Mouse (Mus musculus) hindbrain, embryonic 11.5 days (tissue): ENCODE measurements at regions not wholly inside any gene's neighbourhood (a gene's known extent, or its start where the extent isn't known, plus 50 kb on each side); places are given as distances from the start of the nearest gene placed in this dataset.
A peak's percentile ranks its signal among the peaks of the same experiment; 100 is the strongest.

Source experiments
- ATAC-seq: fragments of 200-750 bp; cut with Nextera tagmentation; 2 replicates; pipeline ENCODE4 v1.8.0; 2017; ENCODE audit warnings: mild to moderate bottlenecking, moderate TSS enrichment, moderate library complexity; ENCODE audit not compliant: low FRiP score
- DNase-seq: peaks from one replicate; pipeline ENCODE4 v3.0.0-alpha.2; 2015; ENCODE audit warnings: low spot score
- H3K27ac ChIP-seq: fragments of 300-500 bp; sonication (generic); 2 replicates; pipeline ENCODE4 v1.5.1; 2014; ENCODE audit warnings: mild to moderate bottlenecking, low read depth, low read length
- H3K27me3 ChIP-seq: fragments of 300-500 bp; sonication (generic); 2 replicates; pipeline ENCODE4 v1.6.1; 2014; ENCODE audit warnings: mild to moderate bottlenecking, low read length, moderate library complexity, mixed read lengths; ENCODE audit not compliant: control insufficient read depth, insufficient read depth
- H3K36me3 ChIP-seq: fragments of 300-500 bp; sonication (generic); 2 replicates; pipeline ENCODE4 v1.6.1; 2014; ENCODE audit warnings: mild to moderate bottlenecking, low read length, moderate library complexity, mixed read lengths; ENCODE audit not compliant: control insufficient read depth, insufficient read depth
- H3K4me1 ChIP-seq: fragments of 300-500 bp; sonication (generic); replicated peaks from 2 replicates; pipeline ENCODE4 v1.6.1; 2014; ENCODE audit warnings: low read length, mixed read lengths; ENCODE audit not compliant: control insufficient read depth, insufficient read depth
- H3K4me2 ChIP-seq: fragments of 300-500 bp; sonication (generic); replicated peaks from 2 replicates; pipeline ENCODE4 v1.6.1; 2014; ENCODE audit warnings: mild to moderate bottlenecking, low read depth, low read length
- H3K4me3 ChIP-seq: fragments of 300-500 bp; sonication (generic); 2 replicates; pipeline ENCODE4 v1.5.1; 2014; ENCODE audit warnings: low read depth, low read length
- H3K9ac ChIP-seq: fragments of 300-500 bp; sonication (generic); 2 replicates; pipeline ENCODE4 v1.6.1; 2014; ENCODE audit warnings: low read depth, low read length
- H3K9me3 ChIP-seq: fragments of 300-500 bp; sonication (generic); 2 replicates; pipeline ENCODE4 v1.6.1; 2016; ENCODE audit warnings: low read length; ENCODE audit not compliant: control insufficient read depth
- WGBS: fragments of 180-500 bp; shearing (Covaris S2); extraction: QIAGEN DNeasy Blood & Tissue Kit; methylation state at CpG from one replicate; pipeline ENCODE4 v1.1.7; 2014; 5-methylcytosine and 5-hydroxymethylcytosine counted together

DNA sequence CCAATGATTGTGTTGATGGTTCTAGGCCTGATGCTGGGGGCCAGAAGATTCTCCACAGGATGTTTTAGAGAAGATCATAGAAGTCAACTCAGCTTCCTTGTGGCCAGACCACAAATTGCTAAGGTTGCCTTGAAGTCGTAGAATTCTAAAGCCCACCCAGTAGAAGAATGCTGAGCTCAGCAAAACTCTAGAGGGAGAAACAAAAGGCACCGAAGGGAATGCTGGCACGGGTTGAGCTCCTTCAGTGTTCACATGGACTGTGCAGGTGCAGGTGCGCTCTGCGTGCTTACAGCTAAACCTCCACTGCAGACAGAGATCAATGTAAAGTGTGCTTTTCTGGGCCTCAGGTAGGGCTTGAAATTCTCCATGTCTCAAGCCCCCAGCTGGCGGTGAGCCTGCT, 186.9 kb upstream of the Map3k1 start:
- 78% methylated on average over 6 of the region's 6 CpGs for WGBS
- Histone ChIP-seq H3K27me3 (no peaks in the 10 kb centered on the region), H3K4me1 (peaks cover 2% of the 10 kb centered on the region; the same call in 1 of the 2 replicates), H3K36me3 (no peaks in the 10 kb centered on the region), H3K27ac (no peak overlapping the region), H3K4me3 (no peak overlapping the region), H3K9me3 (no peaks in the 10 kb centered on the region), H3K9ac (no peak overlapping the region), H3K4me2 (no peak overlapping the region)
- DNase-seq (no peak), ATAC-seq (no peak)

DNA sequence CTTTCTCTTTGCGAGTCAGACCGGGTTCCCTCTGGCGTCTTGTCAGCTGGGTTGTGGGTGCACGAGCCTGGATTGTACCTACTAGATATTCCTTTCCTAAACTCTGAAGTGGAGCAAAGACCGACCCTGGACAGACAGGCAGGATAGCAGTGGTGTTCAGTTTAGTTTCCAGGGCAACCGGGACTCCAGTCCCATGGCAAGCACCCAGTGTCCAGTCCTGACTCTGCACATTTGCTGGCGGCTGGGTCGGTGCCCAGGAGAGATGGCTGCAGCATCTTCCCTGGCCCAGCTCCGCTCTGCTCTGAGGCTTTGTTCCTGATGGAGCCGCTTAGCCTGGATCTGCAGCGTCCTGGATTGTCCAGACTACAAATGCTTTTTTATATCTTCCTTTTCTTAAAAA, 188.1 kb upstream of the Map3k1 start:
- no peak for ATAC-seq
- Histone ChIP-seq H3K27ac (no peak overlapping the region), H3K36me3 (no peaks in the 10 kb centered on the region)

DNA sequence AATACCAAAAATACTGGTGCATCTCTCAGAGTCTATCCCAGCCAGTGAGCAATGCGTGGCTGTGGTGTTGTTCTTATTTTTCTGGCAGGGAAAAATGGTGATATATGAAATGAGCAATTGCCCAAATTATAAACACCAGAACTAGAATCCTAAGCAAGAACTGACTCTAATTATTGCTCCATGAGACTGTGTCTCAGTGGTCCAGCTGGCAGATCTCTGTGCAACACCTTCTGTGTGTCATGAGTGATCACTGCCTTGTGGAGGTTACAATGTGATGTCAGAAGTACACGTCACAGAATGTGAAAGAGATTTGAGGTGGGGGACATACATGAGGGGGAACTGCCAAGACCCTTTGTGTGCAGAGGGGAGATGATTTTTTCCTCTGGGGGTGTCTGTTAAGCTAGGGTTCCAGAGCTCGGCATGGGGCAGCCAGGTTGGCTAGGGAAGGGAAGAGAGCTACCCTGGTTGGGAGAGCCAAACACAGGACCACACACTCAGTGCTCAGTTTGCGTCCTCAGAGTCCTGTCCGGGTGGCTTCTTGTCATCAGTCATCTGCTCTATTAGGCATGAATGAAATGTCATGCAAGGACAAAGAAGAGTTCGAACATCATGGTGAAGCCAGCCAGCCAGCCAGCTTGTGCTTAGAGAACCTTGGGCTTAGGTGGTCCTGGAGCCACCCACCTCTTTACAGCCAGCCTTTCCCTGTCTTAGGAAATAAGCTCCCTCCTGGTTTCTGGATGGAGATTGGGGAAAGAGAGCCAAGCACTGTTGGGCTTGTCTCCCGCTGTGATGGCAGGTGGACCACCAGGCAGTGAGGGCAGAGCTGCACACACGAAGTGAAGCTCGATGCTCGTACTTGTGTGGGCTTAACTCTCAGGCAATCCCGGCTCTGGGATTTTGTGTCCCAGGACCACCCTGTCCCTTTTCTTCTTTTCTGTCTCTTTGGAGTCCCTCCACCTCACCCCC, 189.5 kb upstream of the Map3k1 start:
- H3K36me3 ChIP-seq, result no peaks in the 10 kb centered on the region
- ATAC-seq (no peak), DNase-seq (no peak)
- no peaks in the 10 kb centered on the region for H3K9me3 ChIP-seq
- no peak overlapping the region for H3K27ac ChIP-seq
- H3K27me3 ChIP-seq, result no peaks in the 10 kb centered on the region
- 71% methylated on average over 11 of the region's 11 CpGs for WGBS
- no peak overlapping the region for H3K9ac ChIP-seq
- H3K4me2 ChIP-seq, result no peak overlapping the region
- H3K4me1 ChIP-seq, result peaks cover 2% of the 10 kb centered on the region; the same call in 1 of the 2 replicates
- H3K4me3 ChIP-seq, result no peak overlapping the region

More for the DNA sequence above, 188.1 kb upstream of the Map3k1 start:
- WGBS, result 66% methylated on average over 11 of the region's 11 CpGs
- no peaks in the 10 kb centered on the region for H3K27me3 ChIP-seq
- H3K9me3 ChIP-seq, result no peaks in the 10 kb centered on the region
- no peak overlapping the region for H3K9ac ChIP-seq
- H3K4me2 ChIP-seq, result no peak overlapping the region
- peaks cover 2% of the 10 kb centered on the region; the same call in 1 of the 2 replicates for H3K4me1 ChIP-seq
- DNase-seq, result no peak
- H3K4me3 ChIP-seq, result no peak overlapping the region

DNA sequence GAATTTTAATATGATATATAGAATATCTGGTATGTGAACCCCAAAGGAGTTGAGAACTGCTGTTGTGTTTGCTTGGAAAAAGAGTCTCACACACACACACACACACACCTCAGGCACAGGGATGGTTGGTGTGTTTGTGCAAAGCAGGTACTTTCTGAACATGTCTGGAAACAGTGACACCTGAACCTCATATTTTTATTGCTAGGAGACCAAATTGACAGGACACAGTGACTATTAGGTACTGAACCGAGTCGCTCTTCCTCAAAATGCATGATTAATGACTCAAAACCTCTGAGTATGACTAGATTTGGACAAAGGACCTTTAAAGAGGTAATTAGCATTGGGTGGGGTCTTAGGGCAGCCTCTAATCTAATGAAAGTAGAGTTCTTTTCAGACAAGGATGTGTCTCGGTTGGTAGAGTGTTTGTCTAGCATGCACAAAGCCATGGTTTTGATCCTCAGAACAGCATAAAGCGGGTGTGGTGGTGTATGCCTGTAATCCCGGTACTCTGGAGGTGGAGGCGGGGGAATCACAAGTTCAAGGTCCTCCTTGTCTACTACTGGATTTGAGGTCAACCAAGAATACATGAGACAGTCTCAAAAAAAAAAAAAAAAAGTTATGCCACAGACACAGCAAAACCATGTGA, 191.0 kb upstream of the Map3k1 start:
- WGBS, result 92% methylated on average over 6 of the region's 6 CpGs

DNA sequence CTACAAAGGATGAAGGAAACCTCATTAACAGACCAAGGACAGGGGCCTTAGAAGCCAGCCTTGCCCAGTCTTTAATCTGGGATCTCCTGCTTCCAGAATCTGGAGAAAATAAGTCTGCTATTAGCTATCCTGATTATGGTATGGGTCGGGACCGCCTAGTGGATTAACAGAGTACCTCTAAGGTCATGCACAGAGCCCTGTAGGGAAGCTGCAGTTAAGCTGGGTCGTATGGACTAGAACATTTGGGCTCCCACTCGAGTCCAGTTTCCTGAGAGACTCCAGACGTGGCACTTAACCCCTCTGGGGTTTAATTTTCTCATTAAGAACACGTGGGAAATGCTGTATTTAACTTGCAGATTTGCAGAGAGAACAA, 191.5 kb upstream of the Map3k1 start:
- ATAC-seq (no peak; the same call in 1 of the 2 replicates), DNase-seq (no peak)
- no peak overlapping the region for H3K4me3 ChIP-seq
- H3K4me2 ChIP-seq, result no peak overlapping the region
- no peaks in the 10 kb centered on the region for H3K27me3 ChIP-seq
- no peak overlapping the region for H3K9ac ChIP-seq
- H3K27ac ChIP-seq, result no peak overlapping the region
- whole genome bisulfite sequencing, result 66% methylated on average over 6 of the region's 6 CpGs
- H3K9me3 ChIP-seq, result no peaks in the 10 kb centered on the region
- H3K4me1 ChIP-seq, result peaks cover 2% of the 10 kb centered on the region; the same call in 1 of the 2 replicates
- no peaks in the 10 kb centered on the region for H3K36me3 ChIP-seq

More for the DNA sequence above, 191.0 kb upstream of the Map3k1 start:
- Histone ChIP-seq H3K36me3 (no peaks in the 10 kb centered on the region), H3K4me2 (no peak overlapping the region), H3K27me3 (no peaks in the 10 kb centered on the region), H3K27ac (no peak overlapping the region), H3K9ac (no peak overlapping the region), H3K9me3 (no peaks in the 10 kb centered on the region), H3K4me3 (no peak overlapping the region), H3K4me1 (peaks cover 2% of the 10 kb centered on the region; the same call in 1 of the 2 replicates)
- ATAC-seq (no peak), DNase-seq (no peak)

DNA sequence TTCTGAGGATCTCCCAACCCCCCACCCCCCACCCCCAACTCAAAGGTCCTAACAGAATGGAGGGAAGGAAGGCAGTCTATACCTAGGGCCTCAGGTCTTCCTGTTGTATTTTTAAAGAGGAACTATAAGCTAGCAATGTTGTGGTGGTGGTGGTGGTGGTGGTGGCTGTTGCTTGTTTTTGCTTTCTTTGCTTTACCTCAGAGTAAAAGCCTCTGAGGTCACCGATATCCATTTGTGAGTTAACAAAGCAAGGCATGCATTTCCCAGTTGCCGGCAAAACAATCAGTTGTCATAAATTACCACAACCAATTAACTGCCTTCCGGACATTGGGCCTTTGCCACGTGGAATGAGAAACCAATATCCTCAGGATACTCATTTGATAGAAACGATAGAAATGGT, 191.9 kb upstream of the Map3k1 start:
- no peaks in the 10 kb centered on the region for H3K27me3 ChIP-seq
- no peaks in the 10 kb centered on the region for H3K9me3 ChIP-seq
- H3K9ac ChIP-seq, result no peak overlapping the region
- peaks cover 2% of the 10 kb centered on the region; the same call in 1 of the 2 replicates for H3K4me1 ChIP-seq
- DNase-seq (no peak), ATAC-seq (no peak)
- H3K4me3 ChIP-seq, result no peak overlapping the region
- no peak overlapping the region for H3K4me2 ChIP-seq
- H3K27ac ChIP-seq, result no peak overlapping the region
- WGBS, result 68% methylated on average over 5 of the region's 5 CpGs
- no peaks in the 10 kb centered on the region for H3K36me3 ChIP-seq

DNA sequence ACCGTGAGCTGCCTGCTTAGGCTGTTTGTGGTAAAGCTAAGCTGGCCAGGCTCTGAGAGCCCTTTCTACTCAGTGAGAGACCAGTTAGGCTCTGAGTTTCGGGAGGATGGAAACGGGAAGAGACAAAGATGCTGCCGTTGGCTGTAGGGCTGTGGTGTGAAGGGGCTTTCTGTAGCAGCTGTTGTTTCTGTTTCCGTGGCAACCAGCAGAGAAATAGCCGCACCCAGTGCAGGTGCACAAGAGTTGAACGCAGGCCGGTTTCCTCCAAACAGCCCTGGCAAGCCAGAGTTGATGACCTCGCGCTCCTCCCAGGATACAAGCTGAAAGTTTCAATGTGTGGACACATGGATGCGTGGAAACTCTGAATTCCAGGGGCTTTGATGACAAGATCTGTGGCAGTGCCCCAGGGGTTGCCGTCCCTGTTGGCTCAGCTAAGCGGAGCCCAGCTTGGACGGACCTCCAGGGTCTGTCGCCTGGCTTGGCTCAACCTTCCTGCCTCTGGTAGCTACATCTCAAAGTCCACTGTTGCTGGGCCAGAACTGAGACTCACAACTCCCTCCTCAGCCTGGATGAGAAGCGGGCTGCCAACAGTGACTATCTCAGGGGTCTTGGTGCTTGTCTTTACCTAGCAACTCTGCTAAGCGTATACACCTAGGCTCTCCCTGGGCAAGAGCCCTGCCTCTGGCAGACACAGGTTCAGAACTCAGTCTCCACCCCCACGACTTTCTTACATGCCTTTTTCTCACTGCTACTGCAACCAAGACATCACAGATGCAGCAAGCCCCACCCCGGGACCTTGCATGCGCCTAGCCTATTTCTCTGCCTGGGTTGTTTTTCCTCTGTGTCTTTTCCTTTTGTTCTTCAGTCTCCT, 192.6 kb upstream of the Map3k1 start:
- Histone ChIP-seq H3K4me2 (no peak overlapping the region), H3K27me3 (no peaks in the 10 kb centered on the region), H3K27ac (no peak overlapping the region)

DNA sequence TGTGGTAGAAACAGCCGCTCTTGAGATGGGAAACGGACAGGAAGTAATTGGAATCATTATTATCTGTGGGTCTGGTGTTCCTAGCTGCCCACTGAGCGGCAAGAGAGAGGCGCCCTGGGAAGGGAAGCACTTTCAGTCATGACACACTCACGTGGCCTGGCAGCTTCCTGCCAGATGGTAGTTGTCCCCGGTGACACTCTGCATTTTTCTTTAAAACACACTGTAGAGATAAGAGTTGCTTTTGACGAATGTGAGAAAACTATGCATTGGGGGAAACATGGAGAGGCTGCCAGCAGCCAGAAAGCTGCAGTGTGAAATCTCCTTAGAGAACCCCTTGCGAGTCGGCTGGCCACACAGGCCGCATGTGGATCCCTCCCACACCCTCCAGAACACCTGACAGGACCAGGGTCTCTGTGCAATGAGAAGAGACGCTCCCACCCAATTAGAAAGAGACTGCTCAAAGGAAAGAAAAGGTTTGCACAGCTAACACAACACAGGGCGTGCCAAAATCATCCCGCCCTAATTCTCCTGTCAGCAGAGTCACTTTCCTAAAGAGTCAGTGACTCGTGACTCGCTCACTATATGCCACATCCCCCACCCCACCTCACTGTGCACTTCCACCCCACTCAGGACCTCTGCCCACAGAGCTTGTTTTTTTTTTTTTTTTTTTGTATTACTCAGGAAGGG, 194.0 kb upstream of the Map3k1 start:
- no peak for ATAC-seq
- Histone ChIP-seq H3K9me3 (no peaks in the 10 kb centered on the region), H3K4me1 (no peaks in the 10 kb centered on the region; the same call in 1 of the 2 replicates), H3K27me3 (no peaks in the 10 kb centered on the region), H3K27ac (no peak overlapping the region), H3K4me2 (no peak overlapping the region), H3K4me3 (no peak overlapping the region), H3K36me3 (no peaks in the 10 kb centered on the region), H3K9ac (no peak overlapping the region)
- 67% methylated on average over 15 of the region's 15 CpGs for WGBS
- no peak for DNase-seq

More for the DNA sequence above, 192.6 kb upstream of the Map3k1 start:
- H3K36me3 ChIP-seq, result no peaks in the 10 kb centered on the region
- no peak overlapping the region for H3K9ac ChIP-seq
- 51% methylated on average over 20 of the region's 20 CpGs for WGBS
- peaks cover 2% of the 10 kb centered on the region; the same call in 1 of the 2 replicates for H3K4me1 ChIP-seq
- ATAC-seq (peak; percentile 63), DNase-seq (peak; percentile 55)
- H3K4me3 ChIP-seq, result no peak overlapping the region
- no peaks in the 10 kb centered on the region for H3K9me3 ChIP-seq
